Mouse (Mus musculus) thymus, adult 18-20 months (tissue): ENCODE data around the gene Cldn14.
"Not testable (repeated sequence)": the region's sequence is repeated elsewhere in the genome, so short reads cannot be mapped to it uniquely, and the experiment has no call there.

ENCODE experiments used
- DNase-seq, 2 experiments: peaks; one replicate each; pipeline ENCODE4 v3.0.0; 2022; ENCODE audit warnings: mixed read lengths in 2 of 2

Gene Cldn14

GRCm38 (mm10) chr16:94006706-94007665 is 1.7 kb downstream of the Cldn14 start:
- no peak for DNase-seq

DNA sequence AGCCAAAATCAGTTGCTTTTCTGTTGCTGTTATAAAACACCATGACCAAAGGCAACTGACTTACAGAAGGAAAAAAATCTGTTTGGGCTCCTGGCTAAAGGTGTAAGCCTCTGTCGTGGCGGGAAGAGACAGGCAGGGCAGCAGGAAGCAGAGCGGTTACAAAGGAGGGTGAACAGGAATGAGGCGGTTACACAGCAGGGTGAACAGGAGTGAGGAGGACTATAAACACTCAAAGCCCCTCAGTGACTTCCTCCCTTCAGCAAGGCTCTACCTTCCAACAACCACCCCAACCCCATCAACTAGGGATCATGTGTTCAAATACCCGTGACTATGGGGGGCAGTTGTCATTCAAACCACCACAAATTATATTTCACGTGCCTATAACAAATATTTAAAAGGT is 5.2 kb downstream of the Cldn14 start:
- no peak for DNase-seq

- DNase-seq = no peak
Observed at GRCm38 (mm10) chr16:94001366-94001765, 7.3 kb downstream of the Cldn14 start.

DNA sequence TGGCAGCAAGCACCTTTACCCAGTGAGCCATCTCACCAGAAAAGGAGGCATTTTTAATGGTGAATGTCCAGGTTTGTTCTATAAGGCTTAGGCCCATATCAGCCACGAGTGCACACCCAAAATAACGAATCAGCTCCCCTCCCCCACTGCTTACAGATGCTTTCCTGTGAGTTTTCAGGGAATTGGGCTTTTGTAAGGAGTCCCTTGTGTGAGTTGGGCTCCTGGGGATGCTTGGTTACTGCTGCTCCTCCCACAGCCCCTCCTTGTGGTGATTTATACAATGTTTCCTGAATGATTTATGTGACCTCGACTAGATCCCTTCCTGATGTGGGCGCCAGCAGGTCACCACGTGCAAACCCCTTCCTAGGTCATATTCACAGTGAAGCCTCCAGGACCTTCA is 9.7 kb downstream of the Cldn14 start:
- no peak for DNase-seq

DNA sequence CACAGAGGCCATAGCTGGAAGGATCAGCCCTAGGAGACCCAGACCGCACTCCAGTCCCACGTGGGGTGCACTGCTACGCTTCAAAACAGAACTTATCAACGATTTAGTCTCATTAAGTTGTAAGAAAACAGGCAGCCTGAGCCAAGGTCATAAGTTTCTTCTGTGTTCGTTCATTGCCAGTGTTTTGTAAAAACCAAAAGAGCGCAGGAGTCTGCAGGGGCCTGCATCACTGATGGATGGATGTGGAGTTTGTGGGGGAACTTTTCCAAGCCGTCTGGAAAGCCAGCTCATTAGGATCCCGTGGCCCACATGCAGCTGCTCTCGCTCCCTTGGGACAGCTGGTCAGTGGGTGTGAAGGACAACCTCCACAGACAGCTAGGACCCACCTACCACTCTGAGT is 25.1 kb downstream of the Cldn14 start:
- no peak for DNase-seq

DNA sequence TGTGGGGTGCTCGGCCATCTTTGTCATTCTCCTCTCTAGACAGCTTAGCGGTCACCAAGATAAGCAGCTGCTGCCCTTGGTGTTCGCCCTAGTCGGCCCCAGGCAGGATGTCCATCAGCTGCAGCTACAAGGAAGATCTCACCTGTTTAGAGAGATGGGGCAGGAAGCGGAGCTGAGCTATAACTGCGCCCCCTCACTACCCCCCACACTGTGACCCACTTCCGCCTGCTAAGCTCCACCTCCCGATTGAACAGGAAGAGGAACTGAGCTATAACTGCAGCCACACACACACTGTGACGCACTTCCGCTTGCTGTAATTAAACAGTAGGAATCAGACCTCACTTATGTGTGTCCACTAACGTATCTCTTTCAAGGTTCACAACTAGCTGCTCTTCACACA is 26.3 kb downstream of the Cldn14 start:
- peak in 1 of 2 experiments; percentile 20 for DNase-seq

GRCm38 (mm10) chr16:93981190-93981841 is 27.3 kb downstream of the Cldn14 start:
- DNase-seq = no peak

GRCm38 (mm10) chr16:93980338-93980737 is 28.3 kb downstream of the Cldn14 start:
- not testable (repeated sequence) for DNase-seq

- no peak for DNase-seq
Observed at GRCm38 (mm10) chr16:93979316-93979715, 29.3 kb downstream of the Cldn14 start.

GRCm38 (mm10) chr16:93977587-93977986 is 31.1 kb downstream of the Cldn14 start:
- DNase-seq = no peak

GRCm38 (mm10) chr16:93976907-93977306 is 31.7 kb downstream of the Cldn14 start:
- no peak for DNase-seq

DNA sequence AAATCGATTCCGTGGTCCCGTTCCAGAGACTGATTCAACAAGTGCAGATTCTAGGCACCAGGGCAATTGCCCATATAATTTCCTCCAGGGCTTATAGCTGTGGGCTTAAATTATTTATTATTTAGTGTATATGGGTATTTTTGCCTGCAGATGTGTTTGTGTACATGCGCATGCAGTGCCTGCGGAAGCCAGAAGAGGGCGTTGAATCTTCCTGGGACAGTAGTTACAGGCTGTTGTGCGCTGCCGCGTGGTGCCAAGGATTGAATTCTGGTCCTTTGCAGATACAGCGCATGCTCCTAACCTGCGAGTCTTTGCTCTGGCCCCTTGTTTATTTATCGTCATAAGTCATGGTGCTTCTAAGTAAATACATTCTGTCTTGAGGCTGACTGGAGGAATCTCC is 33.2 kb downstream of the Cldn14 start:
- no peak for DNase-seq

DNA sequence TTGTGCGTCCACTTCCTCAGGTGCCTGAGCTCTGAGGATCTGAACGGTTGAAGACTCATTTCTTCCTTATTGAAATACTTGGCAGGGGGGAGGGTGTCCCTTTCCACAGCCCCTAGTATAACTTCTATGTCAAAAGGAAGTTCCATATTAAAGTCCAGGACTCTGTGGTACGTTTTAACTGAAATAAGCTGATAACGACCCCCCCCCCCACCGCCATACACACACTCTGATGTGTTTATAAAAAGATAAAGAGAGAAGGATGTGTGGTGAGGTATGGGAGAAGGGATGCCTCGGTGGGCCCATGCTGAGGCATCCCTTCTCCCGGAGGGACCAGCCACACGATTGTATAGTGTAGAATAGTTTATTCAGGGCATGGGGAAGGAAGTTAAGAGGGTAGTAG is 34.4 kb downstream of the Cldn14 start:
- no peak for DNase-seq

- peak; percentile 25 to 31 for DNase-seq
Observed at GRCm38 (mm10) chr16:93973554-93973953, 35.1 kb downstream of the Cldn14 start.

GRCm38 (mm10) chr16:93973123-93973522 is 35.5 kb downstream of the Cldn14 start:
- DNase-seq = no peak

GRCm38 (mm10) chr16:93971046-93971445 is 37.6 kb downstream of the Cldn14 start:
- no peak for DNase-seq

DNA sequence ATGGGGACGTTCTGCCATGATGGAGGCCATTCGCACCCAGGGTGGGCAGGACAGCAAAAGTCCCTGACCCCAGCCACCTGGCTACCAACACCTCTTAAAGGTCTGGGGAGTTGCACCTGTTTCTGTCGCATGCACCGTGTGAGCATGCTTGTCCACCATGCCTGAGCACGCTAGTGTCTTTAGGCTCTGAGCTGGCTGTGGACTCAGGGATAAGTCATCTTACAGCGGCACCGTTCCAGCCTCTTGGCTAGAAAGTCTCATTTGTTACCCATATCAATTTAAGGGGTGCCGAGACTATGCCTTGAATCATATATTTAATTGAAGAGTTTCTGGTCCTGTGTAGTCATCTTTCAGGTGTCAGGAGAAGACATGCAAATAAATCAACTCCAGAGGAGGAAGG is 40.7 kb downstream of the Cldn14 start:
- no peak for DNase-seq

- no peak for DNase-seq
Observed at GRCm38 (mm10) chr16:93962283-93962682, 46.4 kb downstream of the Cldn14 start.

DNA sequence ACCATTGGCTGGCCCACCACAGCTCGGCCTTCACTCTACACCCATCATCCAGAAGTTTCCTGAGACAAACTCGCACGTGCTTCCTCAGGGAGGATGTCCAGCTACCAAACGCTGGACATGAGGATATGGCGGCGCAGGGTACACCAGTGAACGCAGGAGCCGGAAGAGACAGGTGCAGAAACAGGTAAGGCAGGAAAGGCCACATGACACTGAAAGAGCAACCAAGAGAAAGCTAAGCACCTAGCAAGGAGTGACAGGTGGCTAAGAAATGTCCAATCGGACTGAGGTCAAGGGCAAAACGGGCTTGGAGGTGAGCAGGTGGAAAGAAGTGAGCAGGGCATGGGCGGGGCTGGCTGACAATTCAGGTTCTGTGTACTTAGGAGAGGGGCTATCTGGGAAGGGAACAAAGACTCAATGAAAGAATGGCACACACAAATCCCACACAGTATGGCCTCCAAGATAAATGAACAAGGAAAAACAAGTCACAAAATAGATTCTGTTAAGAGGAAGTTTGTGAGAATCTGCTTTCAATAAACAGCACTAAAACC is 47.5 kb downstream of the Cldn14 start:
- DNase-seq = no peak

GRCm38 (mm10) chr16:93960495-93960894 is 48.1 kb downstream of the Cldn14 start:
- no peak for DNase-seq

GRCm38 (mm10) chr16:93957402-93957801 is 51.2 kb downstream of the Cldn14 start:
- no peak for DNase-seq

GRCm38 (mm10) chr16:93956986-93957385 is 51.7 kb downstream of the Cldn14 start:
- DNase-seq = no peak

DNA sequence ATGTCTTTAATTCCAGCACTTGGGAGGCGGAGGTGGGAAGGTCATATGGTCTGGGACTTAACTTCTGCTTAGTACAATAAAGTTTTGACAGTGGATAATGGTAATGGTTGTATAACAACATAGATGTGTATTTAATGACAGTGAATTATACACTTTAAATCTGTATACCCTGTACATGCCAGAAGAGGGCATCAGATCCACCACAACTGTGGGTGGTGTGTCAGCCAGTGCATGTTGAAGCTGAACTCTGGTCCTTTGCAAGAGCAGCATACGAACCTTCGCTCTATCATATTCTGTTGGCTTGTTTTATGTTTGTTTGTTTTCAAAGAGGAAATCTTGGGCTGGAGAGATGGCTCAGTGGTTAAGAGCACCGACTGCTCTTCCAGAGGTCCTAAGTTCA is 61.2 kb downstream of the Cldn14 start:
- DNase-seq = no peak

GRCm38 (mm10) chr16:93944301-93944700 is 64.3 kb downstream of the Cldn14 start:
- DNase-seq = no peak
